In genomic region chr2:121142415-121142814, GRCm38 (mm10) we compare ENCODE assay signal across 22 mouse cellular contexts. TPM values are rescaled to one million over a fixed set of nuclear protein-coding genes. Genes with fewer than 3 reads are reported as not detected.
"Had no signal": no experiment of that assay in that cellular context is flagged by ENCODE, and none has a peak within 500 bp of the region (broad histone marks: within the 10 kb centered on the region; RNA-seq: fewer than 3 reads in every experiment).

No protein-coding gene starts in this region.

- ATAC-seq: midbrain, embryonic 13.5 days; midbrain, embryonic 16.5 days had no signal

- H3K4me2 ChIP-seq: limb, embryonic 12.5 days; limb, embryonic 15.5 days; lung, embryonic 15.5 days; midbrain, embryonic 13.5 days; neural tube, embryonic 13.5 days; stomach, embryonic 15.5 days had no signal

- DNase-seq: kidney, postnatal 10 days; kidney, postnatal 36 days; left cerebral cortex, postnatal 4 days; lung, adult 18-20 months; lung, postnatal 10 days; lung, postnatal 36 days; retina, postnatal 1 day; right cerebral cortex, postnatal 25 days; spleen, adult 18-20 months; thymus, postnatal 36 days had no signal

- H3K27ac ChIP-seq: limb, embryonic 12.5 days; limb, embryonic 15.5 days; liver, embryonic 14.5 days; lung, embryonic 15.5 days; midbrain, embryonic 10.5 days; midbrain, embryonic 13.5 days; neural tube, embryonic 13.5 days; stomach, embryonic 15.5 days had no signal

- H3K27me3 ChIP-seq: limb, embryonic 12.5 days; limb, embryonic 15.5 days; lung, embryonic 15.5 days; megakaryocyte, embryonic 14.5 days; midbrain, embryonic 13.5 days; neural tube, embryonic 13.5 days; stomach, embryonic 15.5 days had no signal

- H3K9me3 ChIP-seq: limb, embryonic 15.5 days; lung, embryonic 15.5 days; megakaryocyte, embryonic 14.5 days; midbrain, embryonic 13.5 days; neural tube, embryonic 13.5 days; stomach, embryonic 15.5 days had no signal

- H3K9ac ChIP-seq: limb, embryonic 12.5 days; limb, embryonic 15.5 days; liver, embryonic 14.5 days; lung, embryonic 15.5 days; midbrain, embryonic 13.5 days; stomach, embryonic 15.5 days had no signal

- H3K4me3 ChIP-seq: limb, embryonic 12.5 days; limb, embryonic 15.5 days; lung, embryonic 15.5 days; midbrain, embryonic 10.5 days; midbrain, embryonic 13.5 days; neural tube, embryonic 13.5 days; stomach, embryonic 15.5 days had no signal

RNA-seq across cellular contexts. Expression of gene Tgm7, which starts 32.8 kb away (rescaled TPM):
- polyA plus RNA-seq: limb, embryonic 12.5 days; limb, embryonic 15.5 days; liver, embryonic 11.5 days; liver, embryonic 14.5 days; midbrain, embryonic 10.5 days; midbrain, embryonic 13.5 days; midbrain, embryonic 16.5 days; myocyte had no signal
